Mouse (Mus musculus) G1E (cell line): ENCODE results near the gene Cyb5r1. TPM values are rescaled to one million over a fixed set of nuclear protein-coding genes. Genes with fewer than 3 reads are reported as not detected.

Source experiments
- ATAC-seq: 2 replicates; pipeline ENCODE4 v1.8.0; 2016; ENCODE audit warnings: mild to moderate bottlenecking; ENCODE audit not compliant: insufficient number of reproducible peaks, poor library complexity, low FRiP score, severe bottlenecking; ENCODE audit errors: extremely low read depth
- DNase-seq: peaks from one replicate; pipeline ENCODE4 v3.0.0; 2012; ENCODE audit warnings: low spot score
- H3K27me3 ChIP-seq: 2 replicates; pipeline ENCODE4 v1.6.1; 2012; ENCODE audit warnings: mild to moderate bottlenecking, low read length, inconsistent platforms; ENCODE audit not compliant: insufficient read depth
- H3K36me3 ChIP-seq: replicated peaks from 2 replicates; pipeline ENCODE3; 2012; ENCODE audit warnings: mild to moderate bottlenecking, inconsistent platforms
- H3K4me1 ChIP-seq: 2 replicates; pipeline ENCODE4 v1.6.1; 2012; ENCODE audit warnings: low read depth, low read length, inconsistent platforms, mixed read lengths; ENCODE audit not compliant: insufficient read depth
- H3K4me3 ChIP-seq: 2 replicates; pipeline ENCODE4 v1.5.1; 2012; ENCODE audit warnings: low read depth, mild to moderate bottlenecking, inconsistent platforms, low read length, moderate library complexity, mixed read lengths
- H3K9me3 ChIP-seq: replicated peaks from 2 replicates; pipeline ENCODE4 v1.6.1; 2012; ENCODE audit warnings: inconsistent platforms
- CTCF ChIP-seq: IDR thresholded peaks from 2 replicates; pipeline ENCODE4 v1.5.1; 2012; ENCODE audit warnings: low read depth, low read length, inconsistent platforms, mixed read lengths
- GATA1 ChIP-seq: IDR thresholded peaks from 2 replicates; pipeline ENCODE4 v1.6.1; 2012; ENCODE audit warnings: borderline replicate concordance, low read length, inconsistent platforms, mixed read lengths
- GATA2 ChIP-seq: IDR thresholded peaks from 2 replicates; pipeline ENCODE4 v1.6.1; 2012; ENCODE audit warnings: low read depth, low read length, inconsistent platforms, borderline replicate concordance
- POLR2AphosphoS5 ChIP-seq: IDR thresholded peaks from 2 replicates; pipeline ENCODE4 v1.6.1; 2012; ENCODE audit warnings: low read depth, low read length, inconsistent platforms; ENCODE audit not compliant: insufficient replicate concordance
- TAL1 ChIP-seq: conservative IDR thresholded peaks from 2 replicates; pipeline ENCODE4 v1.6.1; 2012; ENCODE audit warnings: low read depth, low read length, inconsistent platforms, mixed read lengths
- polyA plus RNA-seq: library from polyadenylated mRNA; stranded (reverse); fragments of >175 nt; gene quantifications from 2 replicates; pipeline ENCODE4 v1.2.3, GENCODE M21; 2012
- total RNA-seq, 2 experiments: library from RNA; stranded (forward) in 1 of 2; stranded (reverse) in 1 of 2; fragments of 200-1000 nt in 1 of 2; fragments of >200 nt in 1 of 2; fragmentation: Nextera tagmentation in 1 of 2; gene quantifications; 2 replicates each; pipeline ENCODE4 v1.2.3; 2014 to 2017

The Cyb5r1 gene
- total and polyA plus RNA-seq, 3 experiments = 42.1 to 115 (median 59.5) TPM

- no peak for DNase-seq
- H3K9me3 ChIP-seq = no peaks in the 10 kb centered on the region
- peaks cover 54% of the 10 kb centered on the region for H3K4me1 ChIP-seq
- ATAC-seq = no peak
- peaks cover 32% of the 10 kb centered on the region for H3K36me3 ChIP-seq
- no peaks in the 10 kb centered on the region for H3K27me3 ChIP-seq
- TF ChIP-seq POLR2AphosphoS5 (no peak), GATA2 (no peak), GATA1 (no peak), CTCF (no peak), TAL1 (no peak)
- H3K4me3 ChIP-seq = peak overlapping the region; percentile 83
Observed at GRCm38 (mm10) chr1:134456060-134456459, 50.7 kb downstream of the Cyb5r1 start.

- Histone ChIP-seq H3K9me3 (no peaks in the 10 kb centered on the region), H3K36me3 (peaks cover 50% of the 10 kb centered on the region)
- ATAC-seq = no peak
Observed at GRCm38 (mm10) chr1:134458139-134458727, 52.9 kb downstream of the Cyb5r1 start.

GRCm38 (mm10) chr1:134460294-134461284 lies 55.2 kb downstream of the Cyb5r1 start:
- DNase-seq (no peak), ATAC-seq (no peak)
- no peak overlapping the region for H3K4me3 ChIP-seq
- no peaks in the 10 kb centered on the region for H3K9me3 ChIP-seq
- peaks cover 70% of the 10 kb centered on the region for H3K36me3 ChIP-seq
- no peaks in the 10 kb centered on the region for H3K27me3 ChIP-seq
- TF ChIP-seq TAL1 = peak; percentile 61; the same call in 1 of the 2 replicates
- no peak for TF ChIP-seq CTCF
- H3K4me1 ChIP-seq = peaks cover 45% of the 10 kb centered on the region

More at GRCm38 (mm10) chr1:134458139-134458727, 52.9 kb downstream of the Cyb5r1 start:
- H3K4me3 ChIP-seq = no peak overlapping the region
- DNase-seq = no peak
- H3K4me1 ChIP-seq = peaks cover 54% of the 10 kb centered on the region
- TF ChIP-seq TAL1 (no peak), GATA1 (no peak), GATA2 (no peak), CTCF (no peak), POLR2AphosphoS5 (no peak)
- no peaks in the 10 kb centered on the region for H3K27me3 ChIP-seq

Other genes with a start within 250 kb of the Cyb5r1 start
- gene Chil1, start 223.4 kb upstream of the Cyb5r1 start, total RNA-seq (2014; fragmentation: Nextera tagmentation) = not detected in 2 replicates
- gene Chil1, start 223.4 kb upstream of the Cyb5r1 start, total RNA-seq (2017) = not detected in 2 replicates
- gene Chil1, start 223.4 kb upstream of the Cyb5r1 start, polyA plus RNA-seq = not detected in 2 replicates
- gene Mybph, start 212.1 kb upstream of the Cyb5r1 start, total RNA-seq (2014; fragmentation: Nextera tagmentation) = not detected in 2 replicates
- 0.05 TPM in 1 of 2 replicates, not detected in the other for gene Mybph, start 212.1 kb upstream of the Cyb5r1 start, total RNA-seq (2017)
- gene Mybph, start 212.1 kb upstream of the Cyb5r1 start, polyA plus RNA-seq = not detected in 2 replicates
- gene Adora1, start 170.1 kb upstream of the Cyb5r1 start, total RNA-seq (2014; fragmentation: Nextera tagmentation) = not detected in 2 replicates
- gene Adora1, start 170.1 kb upstream of the Cyb5r1 start, total RNA-seq (2017) = 0.06 and 0.16 TPM in 2 replicates
- gene Adora1, start 170.1 kb upstream of the Cyb5r1 start, polyA plus RNA-seq = not detected in 2 replicates
- not detected in 2 replicates for gene Myog, start 115.6 kb upstream of the Cyb5r1 start, total RNA-seq (2014; fragmentation: Nextera tagmentation)
- gene Myog, start 115.6 kb upstream of the Cyb5r1 start, total RNA-seq (2017) = not detected in 2 replicates
- not detected in 2 replicates for gene Myog, start 115.6 kb upstream of the Cyb5r1 start, polyA plus RNA-seq
- gene Ppfia4, start 72.6 kb upstream of the Cyb5r1 start, total RNA-seq (2014; fragmentation: Nextera tagmentation) = not detected in 2 replicates
- 0.05 TPM in 1 of 2 replicates, not detected in the other for gene Ppfia4, start 72.6 kb upstream of the Cyb5r1 start, total RNA-seq (2017)
- 0.13 and 0.20 TPM in 2 replicates for gene Ppfia4, start 72.6 kb upstream of the Cyb5r1 start, polyA plus RNA-seq
- gene Tmem183a, start 43.6 kb upstream of the Cyb5r1 start, total RNA-seq (2014; fragmentation: Nextera tagmentation) = 65.9 and 81.3 TPM in 2 replicates
- gene Tmem183a, start 43.6 kb upstream of the Cyb5r1 start, total RNA-seq (2017) = 84.9 and 94.0 TPM in 2 replicates
- gene Tmem183a, start 43.6 kb upstream of the Cyb5r1 start, polyA plus RNA-seq = 37.8 and 49.1 TPM in 2 replicates
- not detected in 2 replicates for gene 4933406M09Rik, start 19.6 kb upstream of the Cyb5r1 start, total RNA-seq (2014; fragmentation: Nextera tagmentation)
- 0.06 and 0.16 TPM in 2 replicates for gene 4933406M09Rik, start 19.6 kb upstream of the Cyb5r1 start, total RNA-seq (2017)
- gene 4933406M09Rik, start 19.6 kb upstream of the Cyb5r1 start, polyA plus RNA-seq = not detected in 2 replicates
- gene Adipor1, start 9.8 kb downstream of the Cyb5r1 start, total RNA-seq (2014; fragmentation: Nextera tagmentation) = 154 and 168 TPM in 2 replicates
- gene Adipor1, start 9.8 kb downstream of the Cyb5r1 start, total RNA-seq (2017) = 82.0 and 88.8 TPM in 2 replicates
- gene Adipor1, start 9.8 kb downstream of the Cyb5r1 start, polyA plus RNA-seq = 97.2 and 129 TPM in 2 replicates
- gene Klhl12, start 50.0 kb downstream of the Cyb5r1 start, total RNA-seq (2014; fragmentation: Nextera tagmentation) = 26.2 and 42.8 TPM in 2 replicates
- 36.9 and 39.0 TPM in 2 replicates for gene Klhl12, start 50.0 kb downstream of the Cyb5r1 start, total RNA-seq (2017)
- gene Klhl12, start 50.0 kb downstream of the Cyb5r1 start, polyA plus RNA-seq = 4.8 and 5.1 TPM in 2 replicates
- 24.7 and 27.9 TPM in 2 replicates for gene Rabif, start 89.1 kb downstream of the Cyb5r1 start, total RNA-seq (2014; fragmentation: Nextera tagmentation)
- 32.2 and 33.5 TPM in 2 replicates for gene Rabif, start 89.1 kb downstream of the Cyb5r1 start, total RNA-seq (2017)
- gene Rabif, start 89.1 kb downstream of the Cyb5r1 start, polyA plus RNA-seq = 9.2 and 12.8 TPM in 2 replicates
- not detected in 2 replicates for gene Mgat4e, start 144.1 kb downstream of the Cyb5r1 start, total RNA-seq (2014; fragmentation: Nextera tagmentation)
- gene Mgat4e, start 144.1 kb downstream of the Cyb5r1 start, total RNA-seq (2017) = 0.38 and 0.64 TPM in 2 replicates
- gene Mgat4e, start 144.1 kb downstream of the Cyb5r1 start, polyA plus RNA-seq = not detected in 2 replicates
- gene Kdm5b, start 154.6 kb downstream of the Cyb5r1 start, total RNA-seq (2014; fragmentation: Nextera tagmentation) = 148 and 174 TPM in 2 replicates
- 66.1 and 70.7 TPM in 2 replicates for gene Kdm5b, start 154.6 kb downstream of the Cyb5r1 start, total RNA-seq (2017)
- 21.2 and 22.4 TPM in 2 replicates for gene Kdm5b, start 154.6 kb downstream of the Cyb5r1 start, polyA plus RNA-seq
- gene Syt2, start 241.1 kb downstream of the Cyb5r1 start, total RNA-seq (2014; fragmentation: Nextera tagmentation) = not detected in 2 replicates
- gene Syt2, start 241.1 kb downstream of the Cyb5r1 start, total RNA-seq (2017) = 0.29 and 0.66 TPM in 2 replicates
- gene Syt2, start 241.1 kb downstream of the Cyb5r1 start, polyA plus RNA-seq = not detected in 2 replicates